Mouse (Mus musculus): ENCODE data around the gene Kank1.
"Not testable (repeated sequence)": the region's sequence is repeated elsewhere in the genome, so short reads cannot be mapped to it uniquely, and the experiment has no call there.

Kank1 gene

GRCm38 (mm10) chr19:25447373-25447772, 210.6 kb downstream of the Kank1 start:
- DNase-seq: peak; percentile 42

GRCm38 (mm10) chr19:25450869-25451629, 214.3 kb downstream of the Kank1 start:
- peak; percentile 75 for DNase-seq

- DNase-seq: no peak
These were observed 216.4 kb downstream of the Kank1 start for GRCm38 (mm10) chr19:25453146-25453545.

DNA sequence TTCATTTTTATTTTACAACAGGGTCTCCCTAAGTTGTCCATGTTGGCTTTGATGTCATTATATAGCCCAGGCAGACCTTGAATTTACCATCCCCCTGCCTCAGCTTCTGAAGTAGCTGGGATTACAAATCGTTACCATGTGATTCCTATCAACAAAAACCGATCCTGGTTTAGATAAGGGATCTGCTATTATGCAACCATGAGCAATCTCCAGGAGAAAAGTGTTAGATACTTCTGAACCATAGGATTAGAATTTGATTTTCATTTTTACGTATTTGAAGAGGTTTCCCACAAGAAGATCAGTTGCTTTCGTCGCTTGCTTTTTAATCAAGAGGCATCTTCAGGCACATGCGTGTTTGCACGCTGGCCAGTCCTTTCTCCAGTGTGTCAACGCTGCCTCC, 224.0 kb downstream of the Kank1 start:
- no peak for DNase-seq

DNA sequence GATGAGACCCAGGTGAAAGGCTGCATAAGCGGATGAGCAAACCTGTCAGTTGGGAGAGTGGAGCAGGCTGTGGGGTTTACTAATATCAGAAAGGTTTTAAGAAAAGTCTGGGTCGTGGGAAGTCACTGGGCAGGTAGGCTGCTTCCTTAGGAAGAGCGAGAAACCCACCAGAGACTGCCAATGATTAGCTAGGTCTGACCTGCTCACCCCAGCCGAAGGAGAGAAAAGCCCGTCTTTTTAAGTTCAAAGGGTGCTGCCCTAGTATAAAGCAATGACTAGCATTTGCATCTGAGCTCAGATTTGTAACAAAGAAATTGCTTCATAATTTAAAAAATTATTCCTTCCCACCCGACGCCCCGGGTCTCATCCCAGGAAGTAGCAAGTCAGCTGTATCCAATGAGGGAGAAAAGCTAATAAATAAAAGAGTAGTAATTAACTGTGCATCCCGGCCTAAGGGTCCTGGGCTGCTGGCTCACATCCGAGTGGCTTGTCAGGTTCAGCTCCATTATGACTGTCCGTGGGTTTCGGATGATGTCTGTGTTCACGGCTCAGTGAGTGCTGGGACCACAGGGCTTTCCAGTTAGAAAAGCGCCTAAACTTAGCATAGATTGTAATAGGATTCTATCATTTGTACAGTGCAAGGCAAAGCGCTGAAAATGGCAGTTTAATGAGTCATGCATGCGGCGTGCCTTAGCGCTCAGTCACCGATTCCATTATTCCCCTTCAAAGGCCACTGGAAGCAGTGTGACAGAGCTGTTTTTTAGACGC, 225.0 kb downstream of the Kank1 start:
- no peak for DNase-seq

DNA sequence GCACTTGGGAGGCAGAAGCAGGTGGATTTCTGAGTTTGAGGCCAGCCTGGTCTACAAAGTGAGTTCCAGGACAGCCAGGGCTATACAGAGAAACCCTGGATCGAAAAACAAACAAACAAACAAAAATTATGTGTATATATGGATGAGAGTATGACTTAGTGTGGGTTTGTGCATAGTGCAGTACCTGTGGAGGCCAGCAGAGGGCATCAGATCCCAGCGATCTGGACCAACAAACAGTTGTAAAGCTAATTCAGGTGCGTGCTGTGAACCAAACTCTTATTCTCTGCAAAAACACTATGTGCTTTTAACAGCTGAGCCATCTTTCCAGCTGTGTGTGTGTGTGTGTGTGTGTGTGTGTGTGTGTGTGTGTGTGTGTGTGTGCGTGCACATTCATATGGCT, 239.0 kb downstream of the Kank1 start:
- not testable (repeated sequence) for DNase-seq

DNA sequence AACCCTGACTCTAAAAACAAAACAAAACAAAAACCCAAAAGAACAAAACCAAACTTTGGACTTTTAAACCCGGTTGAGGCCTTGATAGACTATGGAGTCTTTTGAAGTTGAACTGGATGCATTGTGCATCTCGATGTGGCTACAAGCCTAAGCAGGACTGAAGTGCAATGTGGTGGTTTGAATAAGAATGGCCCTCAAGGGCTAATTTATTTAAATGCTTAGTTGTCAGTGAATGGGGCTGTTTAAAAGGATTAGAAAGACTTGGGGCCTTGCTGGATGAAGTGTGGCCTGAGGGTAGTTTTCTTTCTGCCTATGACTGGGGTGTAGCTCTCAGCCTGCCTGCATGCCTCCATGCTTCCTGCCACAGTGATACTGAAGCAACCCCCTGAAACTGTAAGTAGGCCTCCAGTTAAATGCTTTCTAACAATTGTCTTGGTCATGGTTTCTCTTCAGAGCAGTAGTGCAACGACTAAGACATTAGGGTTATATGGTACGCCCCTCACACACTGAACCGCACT, 242.4 kb downstream of the Kank1 start:
- no peak for DNase-seq

DNA sequence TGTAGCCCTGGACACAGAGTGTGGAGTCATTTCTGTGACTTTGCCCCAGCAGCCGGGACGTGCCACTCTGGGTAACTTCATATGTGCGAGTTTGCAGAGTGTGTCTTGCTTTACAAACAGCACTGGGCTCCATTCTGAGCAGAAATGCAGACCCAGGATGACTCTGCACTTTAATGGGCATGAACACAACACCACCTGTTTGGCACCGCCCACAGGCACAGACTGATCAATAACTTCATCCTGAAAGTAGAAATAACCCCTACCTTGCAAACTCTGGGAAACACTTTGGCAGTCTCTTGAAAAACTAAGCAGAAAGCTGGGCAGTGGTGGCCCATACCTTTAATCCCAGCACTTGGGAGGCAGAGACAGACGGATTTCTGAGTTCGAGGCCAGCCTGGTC, 244.0 kb downstream of the Kank1 start:
- DNase-seq: no peak

Measured in kidney, adult 9 months (tissue).